Mouse (Mus musculus): ENCODE results near the gene Enc1.

- TF ChIP-seq POLR2A (IDR thresholded peaks at IDR 0.05; ENCODE audit: borderline replicate concordance, extremely low read depth, low read depth, low read length), result no peak
- no peak for TF ChIP-seq CTCF (IDR thresholded peaks at IDR 0.05; ENCODE audit: insufficient read depth, low read length)
Measured at GRCm38 (mm10) chr13:97227795-97228194, 13.1 kb upstream of the Enc1 start.

Data from lung, adult 2 months (tissue).